Mouse (Mus musculus) kidney, adult 2 months (tissue): ENCODE measurements at regions not wholly inside any gene's neighbourhood (a gene's known extent, or its start where the extent isn't known, plus 50 kb on each side); places are given as distances from the start of the nearest gene placed in this dataset.

Experiments
- CTCF ChIP-seq: fragments of 200-500 bp; conservative IDR thresholded peaks from 2 replicates; pipeline ENCODE4 v1.5.1; 2011; ENCODE audit warnings: low read depth, mild to moderate bottlenecking, control low read depth, low read length, moderate library complexity, mixed read lengths; ENCODE audit not compliant: insufficient read depth, insufficient read length
- POLR2A ChIP-seq: fragments of 200-500 bp; IDR thresholded peaks from one replicate; pipeline ENCODE4 v1.6.1; 2011; ENCODE audit warnings: low read depth, low read length, control low read depth

DNA sequence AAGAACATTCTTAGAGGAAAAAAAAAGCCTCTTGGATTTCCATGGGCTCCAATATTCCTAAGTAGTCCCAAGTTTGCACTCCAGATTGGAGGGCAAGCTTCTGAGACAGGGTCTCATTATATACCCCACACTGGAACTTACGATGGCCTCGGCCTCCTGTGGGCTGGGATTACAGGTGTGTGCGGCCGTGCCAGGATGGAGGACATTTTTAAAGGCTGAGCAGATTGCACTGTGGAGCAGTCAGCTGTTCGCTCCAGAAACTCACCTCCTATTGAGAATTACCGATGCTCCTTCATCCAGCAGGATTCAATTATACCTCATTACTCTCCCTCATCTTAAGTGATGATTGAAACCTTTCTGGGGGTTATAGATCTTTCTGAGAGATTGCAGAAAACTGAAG, 53.3 kb upstream of the Zc3h12a start:
- TF ChIP-seq CTCF, result no peak
- TF ChIP-seq POLR2A, result no peak
